In the genomic region with DNA sequence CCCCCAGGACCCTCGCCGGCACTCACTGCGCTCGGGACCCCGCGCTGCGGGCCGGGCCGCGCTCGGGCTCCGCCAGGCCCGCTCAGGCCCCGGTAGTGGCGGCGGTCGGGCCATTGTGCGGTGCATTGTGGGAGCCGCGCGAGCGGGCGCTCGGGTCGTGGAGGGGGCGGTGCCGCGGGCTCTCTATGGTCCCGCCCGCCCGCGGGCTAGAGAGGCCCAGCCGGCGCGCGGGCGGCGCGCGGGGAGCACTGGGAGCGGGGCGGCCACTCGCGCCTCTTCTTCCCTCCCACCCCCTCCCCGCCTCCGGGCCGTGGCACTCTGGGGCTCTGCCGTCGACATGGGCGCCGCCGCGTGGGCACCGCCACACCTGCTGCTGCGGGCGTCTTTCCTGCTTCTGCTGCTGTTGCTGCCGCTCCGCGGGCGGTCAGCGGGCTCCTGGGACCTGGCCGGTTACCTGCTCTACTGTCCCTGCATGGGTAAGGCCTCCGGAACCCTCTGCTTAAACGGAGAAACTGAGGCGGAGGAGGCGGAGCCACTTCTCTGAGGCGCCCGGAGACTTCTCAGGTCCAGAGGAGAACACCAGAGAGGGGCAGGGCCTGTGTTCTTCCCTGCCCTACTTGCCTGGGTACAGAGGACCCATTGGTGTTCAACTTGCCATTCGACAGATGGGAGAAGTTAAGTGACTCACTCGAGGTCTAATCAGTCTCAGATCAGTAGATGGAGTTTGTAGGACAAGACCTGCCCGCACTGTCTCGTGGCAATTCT, we compare ENCODE assay signal across 8 mouse cellular contexts. TPM values are rescaled to one million over a fixed set of nuclear protein-coding genes. Genes with fewer than 3 reads are reported as not detected.
DNase-seq lines count a peak whose midpoint lies in the region; ATAC-seq and TF ChIP-seq lines count a peak whose summit lies in the region.

Gene Plagl2, minus strand, starts transcription at position 177 of the 765 bp plus-strand sequence.
Gene Pofut1, plus strand, starts transcription at position 284 of the 765 bp plus-strand sequence.

- peak; percentile 44; the same call in 1 of the 2 replicates for TF ChIP-seq POLR2A in limb, embryonic 14.5 days (IDR thresholded peaks at IDR 0.05; ENCODE audit: borderline replicate concordance, extremely low read depth, insufficient read depth, insufficient read length)

- peak; percentile 93 for DNase-seq in 3134 (ENCODE audit: extremely low read depth, insufficient read length, low spot score)
- DNase-seq in adrenal gland, postnatal 36 days: peak; percentile 95 to 96
- peak; percentile 83 for DNase-seq in heart, adult 8-10 months (ENCODE audit: low spot score)
- DNase-seq in kidney, adult 9 months: peak; percentile 90
- DNase-seq in limb, embryonic 14.5 days (ENCODE audit: low spot score): peak; percentile 93
- DNase-seq in midbrain, postnatal 0 days (ENCODE audit: low spot score): peak; percentile 95
- peak; percentile 86 to 88 for DNase-seq in spleen, postnatal 14 days (ENCODE audit: low spot score in 2 of 2)

- peak within 1 kb of the TSS; percentile 93 for H3K4me2 ChIP-seq in embryonic facial prominence, embryonic 13.5 days
- H3K4me2 ChIP-seq in limb, embryonic 14.5 days (replicated peaks; ENCODE audit: low read depth, low read length, severe bottlenecking): peak within 1 kb of the TSS; percentile 67
- H3K4me2 ChIP-seq in midbrain, postnatal 0 days (ENCODE audit: low read depth, low read length, poor library complexity, severe bottlenecking): peak within 1 kb of the TSS; percentile 87

- H3K27ac ChIP-seq in embryonic facial prominence, embryonic 13.5 days: peak within 1 kb of the TSS; percentile 97
- peak within 1 kb of the TSS; percentile 92 for H3K27ac ChIP-seq in limb, embryonic 14.5 days (replicated peaks; ENCODE audit: low read depth, low read length)
- H3K27ac ChIP-seq in midbrain, postnatal 0 days (ENCODE audit: low read depth, low read length): peak within 1 kb of the TSS; percentile 82

- H3K36me3 ChIP-seq in embryonic facial prominence, embryonic 13.5 days: peaks cover 23% of the 10 kb centered on the region
- peaks cover 15% of the 10 kb centered on the region for H3K36me3 ChIP-seq in limb, embryonic 14.5 days (ENCODE audit: control insufficient read depth, insufficient read depth, low read length)
- no peaks in the 10 kb centered on the region for H3K36me3 ChIP-seq in midbrain, postnatal 0 days (ENCODE audit: insufficient read depth, low read length)

- peaks cover 42% of the 10 kb centered on the region for H3K4me1 ChIP-seq in embryonic facial prominence, embryonic 13.5 days
- peaks cover 23% of the 10 kb centered on the region for H3K4me1 ChIP-seq in limb, embryonic 14.5 days (ENCODE audit: control insufficient read depth, insufficient read depth, low read length)
- peaks cover 19% of the 10 kb centered on the region for H3K4me1 ChIP-seq in midbrain, postnatal 0 days (ENCODE audit: insufficient read depth, low read length)

- ATAC-seq in embryonic facial prominence, embryonic 13.5 days (ENCODE audit: insufficient number of reproducible peaks, insufficient read depth, low FRiP score, low TSS enrichment, low read depth): peak; percentile 94
- ATAC-seq in limb, embryonic 14.5 days (ENCODE audit: low FRiP score, low read depth): peak; percentile 96
- peak; percentile 97 for ATAC-seq in midbrain, postnatal 0 days (ENCODE audit: low FRiP score)

- H3K9me3 ChIP-seq in embryonic facial prominence, embryonic 13.5 days: no peaks in the 10 kb centered on the region
- H3K9me3 ChIP-seq in limb, embryonic 14.5 days (ENCODE audit: control insufficient read depth, low read length): no peaks in the 10 kb centered on the region
- no peaks in the 10 kb centered on the region for H3K9me3 ChIP-seq in midbrain, postnatal 0 days (ENCODE audit: low read length)

- WGBS in embryonic facial prominence, embryonic 13.5 days: under 1% methylated on average over 69 of the region's 72 CpGs
- WGBS in limb, embryonic 14.5 days: under 1% methylated on average over 52 of the region's 72 CpGs
- under 1% methylated on average over 53 of the region's 72 CpGs for WGBS in midbrain, postnatal 0 days

- peak within 1 kb of the TSS; percentile 98 for H3K9ac ChIP-seq in embryonic facial prominence, embryonic 13.5 days
- peak within 1 kb of the TSS; percentile 96 for H3K9ac ChIP-seq in limb, embryonic 14.5 days (ENCODE audit: low read depth, low read length, severe bottlenecking)
- H3K9ac ChIP-seq in midbrain, postnatal 0 days (replicated peaks; ENCODE audit: low read length, poor library complexity, severe bottlenecking): peak within 1 kb of the TSS; percentile 97

- peak; percentile 38 for TF ChIP-seq CTCF in midbrain, postnatal 0 days (IDR thresholded peaks at IDR 0.05)

- H3K4me3 ChIP-seq in embryonic facial prominence, embryonic 13.5 days: peak within 1 kb of the TSS; percentile 98
- peak within 1 kb of the TSS; percentile 98 for H3K4me3 ChIP-seq in limb, embryonic 14.5 days (replicated peaks; ENCODE audit: low read length)
- peak within 1 kb of the TSS; percentile 94 for H3K4me3 ChIP-seq in midbrain, postnatal 0 days (ENCODE audit: low read depth, low read length)

- H3K27me3 ChIP-seq in embryonic facial prominence, embryonic 13.5 days: no peaks in the 10 kb centered on the region
- no peaks in the 10 kb centered on the region for H3K27me3 ChIP-seq in limb, embryonic 14.5 days (ENCODE audit: control insufficient read depth, insufficient read depth, low read length)
- H3K27me3 ChIP-seq in midbrain, postnatal 0 days (ENCODE audit: insufficient read depth, low read length): no peaks in the 10 kb centered on the region

RNA-seq across cellular contexts. Expression of gene Plagl2, which starts in this region (rescaled TPM):
- 10 to 100 TPM in 1 of 2 experiments, 1 to 10 TPM in 1; 9.5 to 10.4 TPM for total RNA-seq in adrenal gland, postnatal 36 days (2021)
- polyA plus RNA-seq in embryonic facial prominence, embryonic 13.5 days (2015; fragmentation: Nextera tagmentation; extraction: Ambion mirVana): 14.8 and 15.5 TPM in 2 replicates
- total RNA-seq in heart, adult 8-10 months (2022): 1 to 10 TPM; 3.6 to 4.3 (median 4.0) TPM
- 17.8 and 20.3 TPM in 2 replicates for polyA plus RNA-seq in limb, embryonic 14.5 days (2012; rRNA removed)
- polyA plus RNA-seq in limb, embryonic 14.5 days (2014; fragmentation: Nextera tagmentation; extraction: Ambion mirVana): 20.2 and 20.8 TPM in 2 replicates
- total RNA-seq in midbrain, postnatal 0 days (2014; rRNA removed): 6.5 and 7.0 TPM in 2 replicates
- 2.5 and 2.9 TPM in 2 replicates for polyA plus RNA-seq in midbrain, postnatal 0 days (2015; fragmentation: Nextera tagmentation; extraction: Ambion mirVana)

RNA-seq across cellular contexts. Expression of gene Pofut1, which starts in this region (rescaled TPM):
- total RNA-seq in adrenal gland, postnatal 36 days (2021): 10 to 100 TPM; 45.8 to 59.7 TPM
- 8.8 and 9.1 TPM in 2 replicates for polyA plus RNA-seq in embryonic facial prominence, embryonic 13.5 days (2015; fragmentation: Nextera tagmentation; extraction: Ambion mirVana)
- 10 to 100 TPM; 10.6 to 14.9 (median 13.5) TPM for total RNA-seq in heart, adult 8-10 months (2022)
- 41.7 and 50.3 TPM in 2 replicates for polyA plus RNA-seq in limb, embryonic 14.5 days (2012; rRNA removed)
- 12.1 and 12.4 TPM in 2 replicates for polyA plus RNA-seq in limb, embryonic 14.5 days (2014; fragmentation: Nextera tagmentation; extraction: Ambion mirVana)
- 18.8 and 24.2 TPM in 2 replicates for total RNA-seq in midbrain, postnatal 0 days (2014; rRNA removed)
- 3.2 and 4.6 TPM in 2 replicates for polyA plus RNA-seq in midbrain, postnatal 0 days (2015; fragmentation: Nextera tagmentation; extraction: Ambion mirVana)

Comparison
In these comparisons a context has a peak if more than half of its experiments do, and no peak if none do; other contexts are left out.
1. Peak in every context shown above with its lines: DNase-seq, ATAC-seq, H3K4me3 ChIP-seq and H3K27ac ChIP-seq.